Mouse (Mus musculus) midbrain, embryonic 14.5 days (tissue): Measurements from ENCODE around the gene E030018B13Rik. TPM values are rescaled to one million over a fixed set of nuclear protein-coding genes. Genes with fewer than 3 reads are reported as not detected.

Source experiments
- ATAC-seq: fragments of 200-750 bp; cut with Nextera tagmentation; 2 replicates; pipeline ENCODE4 v1.8.0; 2017; ENCODE audit warnings: moderate number of reproducible peaks, moderate library complexity; ENCODE audit not compliant: low FRiP score, low TSS enrichment
- DNase-seq: peaks from one replicate; pipeline ENCODE4 v3.0.0-alpha.2; 2015
- H3K27ac ChIP-seq: fragments of 300-500 bp; sonication (generic); replicated peaks from 2 replicates; pipeline ENCODE4 v1.5.1; 2014; ENCODE audit warnings: mild to moderate bottlenecking, low read depth, low read length, moderate library complexity
- H3K27me3 ChIP-seq: fragments of 300-500 bp; sonication (generic); 2 replicates; pipeline ENCODE4 v1.6.1; 2014; ENCODE audit warnings: low read length, control low read depth, mixed read lengths; ENCODE audit not compliant: control insufficient read depth, insufficient read depth
- H3K36me3 ChIP-seq: fragments of 300-500 bp; sonication (generic); 2 replicates; pipeline ENCODE4 v1.6.1; 2014; ENCODE audit warnings: low read length, control low read depth; ENCODE audit not compliant: control insufficient read depth, insufficient read depth
- H3K4me1 ChIP-seq: fragments of 300-500 bp; sonication (generic); 2 replicates; pipeline ENCODE4 v1.6.1; 2014; ENCODE audit warnings: mild to moderate bottlenecking, antibody characterized with exemption, low read length, control low read depth; ENCODE audit not compliant: control insufficient read depth, insufficient read depth
- H3K4me2 ChIP-seq: fragments of 300-500 bp; sonication (generic); 2 replicates; pipeline ENCODE4 v1.6.1; 2014; ENCODE audit warnings: mild to moderate bottlenecking, low read length, moderate library complexity
- H3K4me3 ChIP-seq: fragments of 300-500 bp; sonication (generic); replicated peaks from 2 replicates; pipeline ENCODE4 v1.5.1; 2014; ENCODE audit warnings: low read depth, low read length
- H3K9ac ChIP-seq: fragments of 300-500 bp; sonication (generic); replicated peaks from 2 replicates; pipeline ENCODE4 v1.6.1; 2014; ENCODE audit warnings: mild to moderate bottlenecking, low read length, moderate library complexity
- H3K9me3 ChIP-seq: fragments of 300-500 bp; sonication (generic); 2 replicates; pipeline ENCODE4 v1.6.1; 2016; ENCODE audit warnings: low read length, control low read depth, mixed read lengths; ENCODE audit not compliant: control insufficient read depth
- WGBS: fragments of 180-500 bp; shearing (Covaris S2); extraction: QIAGEN DNeasy Blood & Tissue Kit; methylation state at CpG from one replicate; pipeline ENCODE4 v1.1.7; 2014; 5-methylcytosine and 5-hydroxymethylcytosine counted together
- polyA plus RNA-seq: library from polyadenylated mRNA; unstranded; fragments of >200 nt; fragmentation: Nextera tagmentation; extraction: Ambion mirVana; gene quantifications from 2 replicates; pipeline ENCODE4 v1.2.1, GENCODE M21; 2014

The E030018B13Rik gene
- polyA plus RNA-seq, 1 experiment from 2014 or later, result not detected

DNA sequence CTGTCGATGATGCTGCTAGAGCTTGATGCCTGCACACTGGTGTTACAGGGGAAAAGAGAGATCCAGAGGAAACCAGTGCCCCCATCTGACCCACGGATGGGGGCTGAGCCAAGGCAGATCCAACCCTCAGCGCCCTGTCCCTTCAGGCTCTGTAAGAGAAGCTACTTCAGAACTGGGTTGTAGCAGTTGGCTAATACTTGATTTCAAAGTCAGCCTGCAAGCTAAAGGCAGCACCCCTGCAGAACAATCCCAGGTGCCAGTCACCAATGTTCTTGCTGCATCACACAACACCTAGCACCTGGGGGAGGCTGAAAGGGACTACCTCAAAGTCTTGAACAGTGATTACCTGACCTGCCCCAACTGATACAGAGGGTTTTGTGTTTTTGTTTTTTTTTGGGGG is 14.7 kb upstream of the E030018B13Rik start:
- Histone ChIP-seq H3K4me3 (no peak overlapping the region), H3K4me2 (no peak overlapping the region), H3K27ac (no peak overlapping the region), H3K9me3 (no peaks in the 10 kb centered on the region), H3K36me3 (no peaks in the 10 kb centered on the region), H3K27me3 (no peaks in the 10 kb centered on the region), H3K9ac (no peak overlapping the region), H3K4me1 (peaks cover 16% of the 10 kb centered on the region)
- 76% methylated on average over 3 of the region's 3 CpGs for WGBS
- DNase-seq, result no peak
- ATAC-seq, result no peak

GRCm38 (mm10) chr7:63902604-63903210 is 13.9 kb upstream of the E030018B13Rik start:
- H3K9me3 ChIP-seq, result no peaks in the 10 kb centered on the region
- H3K27me3 ChIP-seq, result no peaks in the 10 kb centered on the region
- WGBS, result 68% methylated on average over 3 of the region's 3 CpGs
- H3K4me3 ChIP-seq, result no peak overlapping the region
- no peaks in the 10 kb centered on the region for H3K36me3 ChIP-seq
- no peak overlapping the region for H3K9ac ChIP-seq
- peaks cover 8% of the 10 kb centered on the region; the same call in 1 of the 2 replicates for H3K4me1 ChIP-seq
- no peak for DNase-seq
- no peak for ATAC-seq
- H3K4me2 ChIP-seq, result no peak overlapping the region
- no peak overlapping the region for H3K27ac ChIP-seq

GRCm38 (mm10) chr7:63903635-63904380 is 12.8 kb upstream of the E030018B13Rik start:
- Histone ChIP-seq H3K27me3 (no peaks in the 10 kb centered on the region), H3K4me2 (no peak overlapping the region), H3K9ac (no peak overlapping the region), H3K4me3 (no peak overlapping the region), H3K27ac (no peak overlapping the region), H3K4me1 (peaks cover 18% of the 10 kb centered on the region), H3K9me3 (no peaks in the 10 kb centered on the region), H3K36me3 (no peaks in the 10 kb centered on the region)
- ATAC-seq (no peak), DNase-seq (no peak)
- 75% methylated on average over 9 of the region's 9 CpGs for WGBS

DNA sequence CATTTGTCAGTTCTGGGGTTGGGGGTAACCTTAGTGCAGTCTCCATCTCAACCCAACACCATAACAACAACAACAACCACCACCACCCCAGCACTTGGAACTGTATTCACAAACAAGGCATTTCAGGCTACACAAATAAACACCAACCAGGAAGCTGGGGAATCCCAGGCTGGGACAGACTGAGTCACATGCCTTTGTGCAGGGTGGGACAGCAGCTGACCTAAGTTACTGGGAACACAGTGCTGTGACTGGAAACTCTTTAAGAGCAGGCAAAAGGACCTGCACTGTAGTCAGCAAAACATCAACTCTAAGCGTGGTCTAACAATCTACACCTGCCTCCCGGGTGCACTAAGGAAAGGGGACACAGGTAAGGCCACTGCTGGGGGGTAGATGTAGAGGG is 11.5 kb upstream of the E030018B13Rik start:
- ATAC-seq, result no peak
- H3K36me3 ChIP-seq, result no peaks in the 10 kb centered on the region
- H3K4me2 ChIP-seq, result no peak overlapping the region
- H3K9ac ChIP-seq, result no peak overlapping the region
- no peak for DNase-seq
- H3K4me1 ChIP-seq, result peaks cover 20% of the 10 kb centered on the region
- WGBS, result 92% methylated on average over 2 of the region's 2 CpGs
- no peak overlapping the region for H3K27ac ChIP-seq
- H3K4me3 ChIP-seq, result no peak overlapping the region
- no peaks in the 10 kb centered on the region for H3K27me3 ChIP-seq
- H3K9me3 ChIP-seq, result no peaks in the 10 kb centered on the region

- no peak for ATAC-seq
- Histone ChIP-seq H3K36me3 (no peaks in the 10 kb centered on the region), H3K4me3 (no peak overlapping the region), H3K9ac (no peak overlapping the region), H3K4me1 (peaks cover 20% of the 10 kb centered on the region), H3K27me3 (no peaks in the 10 kb centered on the region), H3K9me3 (no peaks in the 10 kb centered on the region), H3K27ac (no peak overlapping the region), H3K4me2 (no peak overlapping the region)
- WGBS, result 90% methylated on average over 5 of the region's 5 CpGs
- no peak for DNase-seq
Measured at GRCm38 (mm10) chr7:63905642-63906041, 11.0 kb upstream of the E030018B13Rik start.

- H3K9me3 ChIP-seq, result no peaks in the 10 kb centered on the region
- H3K4me1 ChIP-seq, result peaks cover 26% of the 10 kb centered on the region
- H3K4me3 ChIP-seq, result no peak overlapping the region
Measured at GRCm38 (mm10) chr7:63907778-63908495, 8.7 kb upstream of the E030018B13Rik start.

DNA sequence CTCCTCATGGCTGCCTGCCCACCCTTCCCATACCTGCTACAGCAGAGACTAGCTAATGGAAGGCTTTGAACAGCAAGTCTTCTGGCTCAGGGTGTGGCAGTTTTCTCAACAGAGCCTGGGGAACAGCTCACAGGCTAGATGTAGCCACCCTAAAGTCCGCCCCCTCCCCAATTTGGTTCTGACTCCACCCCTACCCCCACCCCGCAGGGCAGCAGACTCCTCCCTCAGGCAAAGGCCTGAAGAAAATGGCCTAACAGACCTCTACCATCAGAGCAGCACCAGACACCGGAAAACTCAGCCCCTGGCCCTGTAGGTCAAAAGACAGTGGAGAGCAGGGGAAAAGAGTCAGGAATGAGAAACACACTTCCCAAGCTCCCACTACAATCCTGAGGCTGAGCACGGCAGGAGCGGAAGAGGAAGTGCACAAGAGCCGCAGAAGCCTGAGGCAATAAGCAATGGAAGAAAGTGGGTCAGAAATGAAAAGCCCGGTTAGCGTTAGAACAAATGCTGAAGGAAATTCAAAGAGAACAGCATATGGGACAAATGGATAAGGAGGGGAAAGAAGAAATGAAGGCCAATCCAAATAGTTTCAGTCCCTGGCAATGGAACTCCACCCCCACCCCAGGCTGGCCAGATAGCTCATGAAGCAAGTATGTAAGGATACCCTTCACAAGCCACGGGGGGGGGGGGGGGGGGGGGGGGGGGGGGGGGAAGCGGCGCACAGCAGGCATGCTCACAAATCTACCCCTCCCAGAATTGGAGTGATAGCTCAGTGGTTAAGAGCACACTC is 8.0 kb upstream of the E030018B13Rik start:
- ATAC-seq, result no peak
- peak overlapping the region; percentile 41 for H3K27ac ChIP-seq

More at GRCm38 (mm10) chr7:63907778-63908495, 8.7 kb upstream of the E030018B13Rik start:
- peak overlapping the region; percentile 41 for H3K27ac ChIP-seq
- H3K36me3 ChIP-seq, result no peaks in the 10 kb centered on the region
- H3K4me2 ChIP-seq, result no peak overlapping the region
- ATAC-seq (no peak), DNase-seq (no peak)
- no peak overlapping the region for H3K9ac ChIP-seq
- H3K27me3 ChIP-seq, result no peaks in the 10 kb centered on the region
- 82% methylated on average over 5 of the region's 5 CpGs for WGBS

GRCm38 (mm10) chr7:63910225-63910624 is 6.4 kb upstream of the E030018B13Rik start:
- H3K4me1 ChIP-seq, result peaks cover 32% of the 10 kb centered on the region
- ATAC-seq, result no peak

More for the DNA sequence above, 8.0 kb upstream of the E030018B13Rik start:
- Histone ChIP-seq H3K4me2 (no peak overlapping the region), H3K4me1 (peaks cover 26% of the 10 kb centered on the region), H3K4me3 (no peak overlapping the region), H3K36me3 (no peaks in the 10 kb centered on the region), H3K9ac (no peak overlapping the region), H3K9me3 (no peaks in the 10 kb centered on the region), H3K27me3 (no peaks in the 10 kb centered on the region)
- DNase-seq, result no peak
- 43% methylated on average over 10 of the region's 11 CpGs for WGBS

More at GRCm38 (mm10) chr7:63910225-63910624, 6.4 kb upstream of the E030018B13Rik start:
- Histone ChIP-seq H3K36me3 (no peaks in the 10 kb centered on the region), H3K27ac (no peak overlapping the region), H3K9me3 (no peaks in the 10 kb centered on the region), H3K9ac (no peak overlapping the region), H3K4me2 (no peak overlapping the region), H3K4me3 (no peak overlapping the region), H3K27me3 (no peaks in the 10 kb centered on the region)
- no peak for DNase-seq
- 77% methylated on average over 5 of the region's 5 CpGs for WGBS
